ENCODE assay signal across 18 mouse cellular contexts in genomic region chr10:7285112-7285905, GRCm38 (mm10).
A peak's percentile ranks its signal among the peaks of the same experiment; 100 is the strongest.
DNase-seq lines count a peak whose midpoint lies in the region; ATAC-seq lines count a peak whose summit lies in the region.
"Had no signal": no experiment of that assay in that cellular context is flagged by ENCODE, and none has a peak within 500 bp of the region (broad histone marks: within the 10 kb centered on the region; RNA-seq: fewer than 3 reads in every experiment).

No protein-coding gene starts in this region.

- no peaks in the 10 kb centered on the region for H3K36me3 ChIP-seq in stomach, embryonic 16.5 days (ENCODE audit: control insufficient read depth, insufficient read depth, low read length)
- H3K36me3 ChIP-seq: forebrain, embryonic 15.5 days; heart, embryonic 15.5 days; hindbrain, embryonic 10.5 days; liver, embryonic 13.5 days had no signal

- H3K4me3 ChIP-seq in stomach, embryonic 16.5 days (replicated peaks; ENCODE audit: low read length) = no peak overlapping the region
- H3K4me3 ChIP-seq: erythroblast, embryonic 14.5 days; forebrain, embryonic 15.5 days; gastrocnemius, adult 2 months; heart, embryonic 15.5 days; hindbrain, embryonic 10.5 days; liver, embryonic 13.5 days had no signal

- peak; percentile 69 for ATAC-seq in stomach, embryonic 16.5 days (ENCODE audit: insufficient read depth, low FRiP score)
- no peak for ATAC-seq in frontal cortex, adult (ENCODE audit: low TSS enrichment)
- ATAC-seq: forebrain, embryonic 15.5 days; intestine, embryonic 16.5 days had no signal

- 0 out of 2 replicates have a peak overlapping the region, but pooled peaks have one; percentile 19 for H3K27ac ChIP-seq in stomach, embryonic 16.5 days (ENCODE audit: low read length)
- H3K27ac ChIP-seq: forebrain, embryonic 15.5 days; gastrocnemius, adult 2 months; heart, embryonic 15.5 days; hindbrain, embryonic 10.5 days; liver, embryonic 13.5 days had no signal

- H3K9me3 ChIP-seq in stomach, embryonic 16.5 days (replicated peaks; ENCODE audit: control insufficient read depth, low read length) = no peaks in the 10 kb centered on the region
- H3K9me3 ChIP-seq: forebrain, embryonic 15.5 days; heart, embryonic 15.5 days; liver, embryonic 13.5 days had no signal

- H3K4me1 ChIP-seq in stomach, embryonic 16.5 days (ENCODE audit: control insufficient read depth, insufficient read depth, low read length) = no peaks in the 10 kb centered on the region
- H3K4me1 ChIP-seq: forebrain, embryonic 15.5 days; hindbrain, embryonic 10.5 days; liver, embryonic 13.5 days had no signal

- H3K4me2 ChIP-seq in stomach, embryonic 16.5 days (ENCODE audit: low read depth, low read length) = no peak overlapping the region
- H3K4me2 ChIP-seq: forebrain, embryonic 15.5 days; heart, embryonic 15.5 days; liver, embryonic 13.5 days had no signal

- 69% methylated on average over 7 of the region's 7 CpGs for WGBS in stomach, embryonic 16.5 days

- peak; percentile 35 for DNase-seq in kidney, postnatal 10 days
- DNase-seq in kidney, postnatal 25 days = no peak
- DNase-seq in brain, adult 2 months (ENCODE audit: low read depth, low spot score) = peak; percentile 87
- DNase-seq in cerebellum, adult 9-10 months = peak; percentile 85
- no peak for DNase-seq in thymus, postnatal 4 days
- DNase-seq: adrenal gland, postnatal 36 days; gastrocnemius, adult 2 months; heart, adult 18-20 months; layer of hippocampus, adult 9-11 months; liver, embryonic 13.5 days; lung, postnatal 14 days had no signal

- H3K27me3 ChIP-seq in stomach, embryonic 16.5 days (ENCODE audit: control insufficient read depth, insufficient read depth, low read length) = no peaks in the 10 kb centered on the region
- H3K27me3 ChIP-seq: forebrain, embryonic 15.5 days; heart, embryonic 15.5 days; liver, embryonic 13.5 days had no signal

- H3K9ac ChIP-seq in stomach, embryonic 16.5 days (ENCODE audit: low read length) = no peak overlapping the region
- H3K9ac ChIP-seq: forebrain, embryonic 15.5 days; heart, embryonic 15.5 days; liver, embryonic 13.5 days had no signal

Comparison
In these comparisons a context has a peak if more than half of its experiments do, and no peak if none do; other contexts are left out.
1. DNase-seq: peak in kidney, postnatal 10 days (single experiment), brain, adult 2 months (single experiment) and cerebellum, adult 9-10 months (single experiment); none in kidney, postnatal 25 days (0 of 2) and thymus, postnatal 4 days (single experiment).